Mouse (Mus musculus): ENCODE data around the gene 2300003K06Rik. TPM values are rescaled to one million over a fixed set of nuclear protein-coding genes. Genes with fewer than 3 reads are reported as not detected.

The 2300003K06Rik gene
- polyA plus RNA-seq, 1 experiment, result not detected

Other genes with a start within 250 kb of the 2300003K06Rik start
- gene Krtap1-3, start 246.7 kb downstream of the 2300003K06Rik start, polyA plus RNA-seq (2012; ENCODE audit: insufficient read depth, insufficient read length, missing spikeins), result not detected in 2 replicates
- not detected in 2 replicates for gene Krtap9-3, start 240.0 kb downstream of the 2300003K06Rik start, polyA plus RNA-seq (2012; ENCODE audit: insufficient read depth, insufficient read length, missing spikeins)
- not detected in 2 replicates for gene Gm11938, start 234.8 kb downstream of the 2300003K06Rik start, polyA plus RNA-seq (2012; ENCODE audit: insufficient read depth, insufficient read length, missing spikeins)
- gene Gm11937, start 227.9 kb downstream of the 2300003K06Rik start, polyA plus RNA-seq (2012; ENCODE audit: insufficient read depth, insufficient read length, missing spikeins), result not detected in 2 replicates
- not detected in 2 replicates for gene Krtap2-4, start 223.2 kb downstream of the 2300003K06Rik start, polyA plus RNA-seq (2012; ENCODE audit: insufficient read depth, insufficient read length, missing spikeins)
- not detected in 2 replicates for gene Gm11562, start 217.6 kb downstream of the 2300003K06Rik start, polyA plus RNA-seq (2012; ENCODE audit: insufficient read depth, insufficient read length, missing spikeins)
- gene Krtap4-1, start 209.8 kb downstream of the 2300003K06Rik start, polyA plus RNA-seq (2012; ENCODE audit: insufficient read depth, insufficient read length, missing spikeins), result not detected in 2 replicates
- not detected in 2 replicates for gene Krtap4-2, start 203.0 kb downstream of the 2300003K06Rik start, polyA plus RNA-seq (2012; ENCODE audit: insufficient read depth, insufficient read length, missing spikeins)
- gene Krtap4-7, start 194.0 kb downstream of the 2300003K06Rik start, polyA plus RNA-seq (2012; ENCODE audit: insufficient read depth, insufficient read length, missing spikeins), result not detected in 2 replicates
- gene Gm11555, start 187.8 kb downstream of the 2300003K06Rik start, polyA plus RNA-seq (2012; ENCODE audit: insufficient read depth, insufficient read length, missing spikeins), result not detected in 2 replicates
- not detected in 2 replicates for gene Gm11563, start 179.1 kb downstream of the 2300003K06Rik start, polyA plus RNA-seq (2012; ENCODE audit: insufficient read depth, insufficient read length, missing spikeins)
- gene Krtap4-6, start 172.1 kb downstream of the 2300003K06Rik start, polyA plus RNA-seq (2012; ENCODE audit: insufficient read depth, insufficient read length, missing spikeins), result not detected in 2 replicates
- not detected in 2 replicates for gene Gm14190, start 147.3 kb downstream of the 2300003K06Rik start, polyA plus RNA-seq (2012; ENCODE audit: insufficient read depth, insufficient read length, missing spikeins)
- gene Gm14180, start 103.8 kb downstream of the 2300003K06Rik start, polyA plus RNA-seq (2012; ENCODE audit: insufficient read depth, insufficient read length, missing spikeins), result not detected in 2 replicates
- not detected in 2 replicates for gene Gm11595, start 65.2 kb downstream of the 2300003K06Rik start, polyA plus RNA-seq (2012; ENCODE audit: insufficient read depth, insufficient read length, missing spikeins)
- gene Krtap4-8, start 57.4 kb downstream of the 2300003K06Rik start, polyA plus RNA-seq (2012; ENCODE audit: insufficient read depth, insufficient read length, missing spikeins), result not detected in 2 replicates
- not detected in 2 replicates for gene Krtap4-9, start 52.9 kb downstream of the 2300003K06Rik start, polyA plus RNA-seq (2012; ENCODE audit: insufficient read depth, insufficient read length, missing spikeins)
- gene Gm11596, start 44.6 kb downstream of the 2300003K06Rik start, polyA plus RNA-seq (2012; ENCODE audit: insufficient read depth, insufficient read length, missing spikeins), result not detected in 2 replicates
- gene Gm11569, start 39.1 kb downstream of the 2300003K06Rik start, polyA plus RNA-seq (2012; ENCODE audit: insufficient read depth, insufficient read length, missing spikeins), result not detected in 2 replicates
- gene Gm11554, start 33.6 kb downstream of the 2300003K06Rik start, polyA plus RNA-seq (2012; ENCODE audit: insufficient read depth, insufficient read length, missing spikeins), result not detected in 2 replicates
- gene Krtap4-13, start 28.2 kb downstream of the 2300003K06Rik start, polyA plus RNA-seq (2012; ENCODE audit: insufficient read depth, insufficient read length, missing spikeins), result not detected in 2 replicates
- not detected in 2 replicates for gene Gm11564, start 22.4 kb downstream of the 2300003K06Rik start, polyA plus RNA-seq (2012; ENCODE audit: insufficient read depth, insufficient read length, missing spikeins)
- gene Krtap4-16, start 13.5 kb upstream of the 2300003K06Rik start, polyA plus RNA-seq (2012; ENCODE audit: insufficient read depth, insufficient read length, missing spikeins), result not detected in 2 replicates
- not detected in 2 replicates for gene Gm11568, start 19.9 kb upstream of the 2300003K06Rik start, polyA plus RNA-seq (2012; ENCODE audit: insufficient read depth, insufficient read length, missing spikeins)
- not detected in 2 replicates for gene Gm11559, start 26.4 kb upstream of the 2300003K06Rik start, polyA plus RNA-seq (2012; ENCODE audit: insufficient read depth, insufficient read length, missing spikeins)
- gene Krtap9-1, start 35.3 kb upstream of the 2300003K06Rik start, polyA plus RNA-seq (2012; ENCODE audit: insufficient read depth, insufficient read length, missing spikeins), result not detected in 2 replicates
- gene Gm11567, start 41.1 kb upstream of the 2300003K06Rik start, polyA plus RNA-seq (2012; ENCODE audit: insufficient read depth, insufficient read length, missing spikeins), result not detected in 2 replicates
- not detected in 2 replicates for gene Krtap31-1, start 69.9 kb upstream of the 2300003K06Rik start, polyA plus RNA-seq (2012; ENCODE audit: insufficient read depth, insufficient read length, missing spikeins)
- not detected in 2 replicates for gene Gm11565, start 76.7 kb upstream of the 2300003K06Rik start, polyA plus RNA-seq (2012; ENCODE audit: insufficient read depth, insufficient read length, missing spikeins)
- not detected in 2 replicates for gene Krtap31-2, start 98.2 kb upstream of the 2300003K06Rik start, polyA plus RNA-seq (2012; ENCODE audit: insufficient read depth, insufficient read length, missing spikeins)
- gene Krtap9-5, start 110.4 kb upstream of the 2300003K06Rik start, polyA plus RNA-seq (2012; ENCODE audit: insufficient read depth, insufficient read length, missing spikeins), result not detected in 2 replicates
- not detected in 2 replicates for gene Krtap29-1, start 141.0 kb upstream of the 2300003K06Rik start, polyA plus RNA-seq (2012; ENCODE audit: insufficient read depth, insufficient read length, missing spikeins)
- not detected in 2 replicates for gene Krtap16-1, start 148.5 kb upstream of the 2300003K06Rik start, polyA plus RNA-seq (2012; ENCODE audit: insufficient read depth, insufficient read length, missing spikeins)
- not detected in 2 replicates for gene Krtap17-1, start 155.9 kb upstream of the 2300003K06Rik start, polyA plus RNA-seq (2012; ENCODE audit: insufficient read depth, insufficient read length, missing spikeins)
- gene Krt33a, start 178.1 kb upstream of the 2300003K06Rik start, polyA plus RNA-seq (2012; ENCODE audit: insufficient read depth, insufficient read length, missing spikeins), result not detected in 2 replicates
- gene Krt33b, start 191.8 kb upstream of the 2300003K06Rik start, polyA plus RNA-seq (2012; ENCODE audit: insufficient read depth, insufficient read length, missing spikeins), result not detected in 2 replicates
- not detected in 2 replicates for gene Krt34, start 203.5 kb upstream of the 2300003K06Rik start, polyA plus RNA-seq (2012; ENCODE audit: insufficient read depth, insufficient read length, missing spikeins)
- not detected in 2 replicates for gene Krt31, start 212.5 kb upstream of the 2300003K06Rik start, polyA plus RNA-seq (2012; ENCODE audit: insufficient read depth, insufficient read length, missing spikeins)